Mouse (Mus musculus) C2C12 (cell line): Measurements from ENCODE around the gene Myt1l. TPM values are rescaled to one million over a fixed set of nuclear protein-coding genes. Genes with fewer than 3 reads are reported as not detected.

ENCODE experiments used
- H3K27me3 ChIP-seq: one replicate; pipeline ENCODE4 v1.6.1; 2011; ENCODE audit not compliant: control insufficient read depth, insufficient read depth, insufficient read length
- H3K36me3 ChIP-seq: one replicate; pipeline ENCODE4 v1.6.1; 2011; ENCODE audit not compliant: control insufficient read depth, insufficient read depth
- H3K4me3 ChIP-seq: one replicate; pipeline ENCODE4 v1.5.1; 2011; ENCODE audit warnings: mild to moderate bottlenecking, control low read depth; ENCODE audit not compliant: poor library complexity, insufficient read depth, severe bottlenecking
- H3K79me2 ChIP-seq: one replicate; pipeline ENCODE4 v1.6.1; 2011; ENCODE audit not compliant: control insufficient read depth, insufficient read depth
- H3K79me3 ChIP-seq: one replicate; pipeline ENCODE4 v1.6.1; 2011; ENCODE audit warnings: low read depth, control low read depth
- H3ac ChIP-seq: one replicate; pipeline ENCODE3; 2011; ENCODE audit warnings: low read depth; ENCODE audit not compliant: control insufficient read depth, insufficient read length
- CEBPB ChIP-seq: IDR thresholded peaks from one replicate; pipeline ENCODE4 v1.6.1; 2011; ENCODE audit warnings: low read depth, mild to moderate bottlenecking, control low read depth, moderate library complexity
- CTCF ChIP-seq: IDR thresholded peaks from one replicate; pipeline ENCODE4 v1.5.1; 2011; ENCODE audit not compliant: control insufficient read depth, insufficient read depth, insufficient read length
- FOSL1 ChIP-seq: IDR thresholded peaks from one replicate; pipeline ENCODE4 v1.8.0; 2011; ENCODE audit warnings: mild to moderate bottlenecking, low read length; ENCODE audit not compliant: poor library complexity, insufficient read depth, severe bottlenecking
- MAX ChIP-seq: IDR thresholded peaks from one replicate; pipeline ENCODE4 v1.6.1; 2011; ENCODE audit warnings: mild to moderate bottlenecking, control low read depth
- MYOD1 ChIP-seq: IDR thresholded peaks from one replicate; pipeline ENCODE4 v1.6.1; 2011; ENCODE audit warnings: low read depth; ENCODE audit not compliant: control insufficient read depth, insufficient read length
- MYOG ChIP-seq: IDR thresholded peaks from one replicate; pipeline ENCODE4 v1.6.1; 2011; ENCODE audit not compliant: control insufficient read depth, insufficient read length; ENCODE audit errors: extremely low read depth
- USF1 ChIP-seq: IDR thresholded peaks from one replicate; pipeline ENCODE4 v1.6.1; 2011; ENCODE audit warnings: low read depth, mild to moderate bottlenecking, control low read depth, moderate library complexity
- polyA plus RNA-seq: library from polyadenylated mRNA; unstranded; fragments of >200 nt; fragmentation: generic; extraction: Trizol; gene quantifications from one replicate; pipeline ENCODE4 v1.2.1, GENCODE M21; 2012; ENCODE audit warnings: missing spikeins

Myt1l gene
- polyA plus RNA-seq, 1 experiment = not detected

DNA sequence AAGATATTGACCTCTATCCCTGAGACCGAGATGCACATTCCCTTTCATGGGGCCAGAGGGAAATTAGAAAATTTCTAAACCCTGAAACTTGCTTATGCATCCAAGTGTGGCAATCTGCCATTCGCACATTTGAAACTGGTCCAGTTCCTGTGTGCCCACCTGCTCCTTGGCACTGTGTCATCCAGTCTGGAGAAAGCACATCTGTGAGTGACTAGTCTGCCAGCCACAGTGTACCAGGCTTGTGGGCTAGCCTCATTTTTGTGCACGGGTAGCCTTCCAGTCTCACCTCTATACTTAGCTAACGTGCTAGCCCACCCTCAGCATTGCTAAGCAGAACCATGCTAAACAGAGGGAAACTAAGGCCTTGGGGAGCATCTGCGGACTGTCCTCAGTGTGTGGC lies 356.2 kb downstream of the Myt1l start:
- TF ChIP-seq MYOG (no peak), MAX (no peak), CTCF (no peak), FOSL1 (no peak), CEBPB (no peak), MYOD1 (no peak), USF1 (no peak)
- no peak overlapping the region for H3ac ChIP-seq
- no peaks in the 10 kb centered on the region for H3K79me3 ChIP-seq
- no peaks in the 10 kb centered on the region for H3K79me2 ChIP-seq
- no peaks in the 10 kb centered on the region for H3K36me3 ChIP-seq
- H3K4me3 ChIP-seq = no peak overlapping the region
- H3K27me3 ChIP-seq = peaks cover 5% of the 10 kb centered on the region

GRCm38 (mm10) chr12:29894669-29895068 lies 366.5 kb downstream of the Myt1l start:
- no peaks in the 10 kb centered on the region for H3K79me2 ChIP-seq
- H3K27me3 ChIP-seq = peaks cover 3% of the 10 kb centered on the region
- H3K36me3 ChIP-seq = no peaks in the 10 kb centered on the region
- no peak overlapping the region for H3ac ChIP-seq
- TF ChIP-seq CTCF (peak; percentile 18), MYOG (no peak), CEBPB (no peak), MAX (peak; percentile 78), MYOD1 (no peak), USF1 (no peak)
- no peaks in the 10 kb centered on the region for H3K79me3 ChIP-seq
- H3K4me3 ChIP-seq = no peak overlapping the region

DNA sequence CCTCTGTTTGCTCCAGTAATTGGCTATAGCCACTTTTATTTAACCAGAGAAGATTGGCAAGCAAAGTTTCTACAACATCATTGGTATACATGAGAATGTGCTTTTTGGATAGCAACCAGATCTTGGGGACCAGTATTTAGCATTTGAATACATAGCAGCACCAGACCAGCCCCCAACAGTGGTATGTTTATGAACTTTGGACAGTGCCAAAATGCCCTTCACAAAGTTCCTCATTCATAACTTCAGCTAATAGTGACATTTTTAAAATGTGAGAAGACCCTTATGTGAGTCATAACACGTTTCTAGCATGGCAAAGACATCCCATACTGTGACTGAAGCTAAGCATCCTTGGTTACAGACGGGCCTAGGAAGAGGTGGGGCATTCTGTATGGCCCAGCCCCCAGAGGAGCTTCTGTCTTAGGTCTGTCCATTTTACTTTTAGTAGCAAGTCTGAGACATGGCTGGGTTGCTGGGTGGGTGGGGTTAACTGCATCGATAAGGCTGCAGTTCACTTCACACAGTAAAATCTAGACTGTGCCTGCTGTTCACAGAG lies 369.4 kb downstream of the Myt1l start:
- TF ChIP-seq CEBPB (no peak), MYOG (no peak), USF1 (no peak), MAX (no peak), FOSL1 (no peak), MYOD1 (no peak), CTCF (no peak)
- Histone ChIP-seq H3K79me3 (no peaks in the 10 kb centered on the region), H3K27me3 (peaks cover 4% of the 10 kb centered on the region), H3K36me3 (no peaks in the 10 kb centered on the region), H3ac (no peak overlapping the region), H3K79me2 (no peaks in the 10 kb centered on the region), H3K4me3 (no peak overlapping the region)

DNA sequence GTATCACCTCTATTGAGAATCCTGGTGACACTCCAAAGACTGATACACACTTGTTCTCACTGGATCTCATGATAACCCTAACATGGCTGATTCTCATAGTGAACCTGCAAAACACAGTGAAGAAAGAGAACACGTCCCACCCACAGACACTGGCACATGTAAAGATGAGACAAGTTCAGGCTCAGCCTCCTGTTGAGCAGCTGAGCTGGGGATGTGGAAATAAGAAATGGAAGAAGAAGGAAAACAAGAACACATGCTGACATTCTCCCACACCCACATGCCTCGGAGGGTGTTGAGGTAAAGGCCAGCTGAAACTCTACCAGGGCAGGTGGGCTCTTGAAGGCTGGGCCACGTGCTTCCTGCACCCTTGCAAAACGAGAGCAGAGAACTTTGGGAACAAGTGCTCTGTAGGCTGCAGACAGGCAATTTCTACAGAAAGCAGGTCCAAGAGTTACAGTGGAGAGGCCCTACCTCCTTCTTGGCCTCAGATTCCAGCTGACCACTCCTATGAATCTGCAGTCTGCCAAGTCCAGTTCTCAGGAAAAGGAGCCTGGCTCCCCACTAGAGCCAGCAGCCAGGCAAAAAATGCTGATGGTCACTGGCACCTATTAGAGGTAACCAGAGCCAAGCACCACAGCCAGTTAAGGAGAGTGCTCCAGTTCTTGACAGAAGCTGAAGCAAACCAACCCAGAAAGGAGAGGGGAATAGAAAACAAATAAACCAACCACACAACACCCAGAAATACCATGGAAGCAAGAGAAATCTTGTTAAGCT lies 376.1 kb downstream of the Myt1l start:
- peaks cover 8% of the 10 kb centered on the region for H3K27me3 ChIP-seq
- no peaks in the 10 kb centered on the region for H3K36me3 ChIP-seq
- H3K4me3 ChIP-seq = no peak overlapping the region
- no peaks in the 10 kb centered on the region for H3K79me3 ChIP-seq
- TF ChIP-seq CTCF (no peak), MYOG (no peak), USF1 (no peak), FOSL1 (no peak), MAX (no peak), MYOD1 (no peak), CEBPB (no peak)
- no peaks in the 10 kb centered on the region for H3K79me2 ChIP-seq
- H3ac ChIP-seq = no peak overlapping the region

- Histone ChIP-seq H3K36me3 (no peaks in the 10 kb centered on the region), H3K79me2 (no peaks in the 10 kb centered on the region), H3K4me3 (no peak overlapping the region), H3ac (no peak overlapping the region), H3K27me3 (peaks cover 8% of the 10 kb centered on the region), H3K79me3 (no peaks in the 10 kb centered on the region)
- TF ChIP-seq CTCF (peak; percentile 71), USF1 (no peak)
Observed at GRCm38 (mm10) chr12:29907056-29907455, 378.9 kb downstream of the Myt1l start.

DNA sequence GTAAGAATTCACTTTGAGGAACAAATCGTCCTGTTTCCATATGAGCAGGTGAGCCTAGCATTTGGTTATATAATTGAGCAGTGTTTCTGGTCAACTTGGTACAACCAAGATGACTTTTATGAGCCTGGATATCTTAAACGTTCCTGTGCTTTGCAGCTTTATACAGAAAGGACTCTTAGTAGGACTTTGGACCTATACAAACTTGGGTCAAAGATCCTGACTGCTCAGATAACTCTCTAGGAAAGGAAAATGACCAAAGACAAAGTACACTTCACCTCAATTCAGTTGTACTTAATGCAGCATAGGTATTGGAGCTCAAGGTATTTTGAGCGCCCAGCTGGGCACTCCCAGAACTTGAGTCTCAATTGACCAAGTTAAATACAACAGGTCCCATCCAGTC lies 388.0 kb downstream of the Myt1l start:
- H3K27me3 ChIP-seq = no peaks in the 10 kb centered on the region
- H3K36me3 ChIP-seq = no peaks in the 10 kb centered on the region
- H3K4me3 ChIP-seq = no peak overlapping the region
- TF ChIP-seq USF1 (no peak), CTCF (no peak), MYOG (no peak), MYOD1 (no peak), FOSL1 (no peak), MAX (no peak), CEBPB (no peak)
- H3K79me3 ChIP-seq = no peaks in the 10 kb centered on the region
- H3K79me2 ChIP-seq = no peaks in the 10 kb centered on the region
- no peak overlapping the region for H3ac ChIP-seq
